Comparison of ENCODE assay signal across 23 mouse cellular contexts in the genomic region with DNA sequence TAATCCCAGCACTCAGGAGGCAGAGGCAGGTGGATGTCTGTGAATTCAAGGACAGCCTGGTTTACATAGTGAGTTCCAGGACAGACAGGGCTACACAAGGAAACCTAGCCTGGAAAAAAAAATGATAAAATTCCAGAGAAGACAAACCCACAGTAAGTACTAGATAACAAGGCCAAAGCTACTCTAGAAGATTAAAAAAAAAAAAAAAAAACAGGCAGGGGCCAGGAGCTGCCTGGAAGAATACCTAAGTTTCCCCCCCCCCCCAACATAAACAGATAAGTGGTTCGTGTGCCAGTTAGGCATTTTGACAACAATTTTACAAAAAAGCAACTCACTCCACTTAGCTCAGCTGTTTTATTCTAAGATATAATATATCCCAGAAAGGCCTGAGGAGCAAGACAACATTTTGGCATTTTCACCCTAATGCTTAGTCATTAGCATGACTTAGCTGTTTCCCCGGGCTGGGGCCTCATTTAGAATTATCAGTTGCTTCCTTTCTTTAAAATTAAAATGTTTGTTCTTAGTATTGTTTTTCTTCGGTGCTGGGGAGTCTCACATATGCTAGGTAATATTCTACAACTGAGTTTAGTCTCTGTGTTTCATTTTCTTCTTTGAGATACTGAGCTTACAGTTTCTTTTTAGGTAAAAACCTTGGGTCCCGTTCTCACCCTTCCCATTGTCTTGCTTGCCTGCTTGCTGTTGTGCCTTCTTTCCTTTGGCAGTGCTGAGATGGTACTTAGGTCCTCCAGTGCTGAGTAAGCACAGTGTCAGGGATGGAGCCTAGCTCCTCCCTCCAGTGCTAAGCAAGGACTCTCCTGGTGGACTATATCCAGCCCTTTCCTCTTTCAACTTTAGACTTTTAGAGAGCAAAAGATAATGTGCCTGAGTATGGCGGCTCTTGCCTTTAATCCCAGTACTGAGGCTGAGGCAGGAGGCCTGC. TPM values are rescaled to one million over a fixed set of nuclear protein-coding genes. Genes with fewer than 3 reads are reported as not detected.
DNase-seq lines count a peak whose midpoint lies in the region; ATAC-seq and TF ChIP-seq lines count a peak whose summit lies in the region.
"Had no signal": no experiment of that assay in that cellular context is flagged by ENCODE, and none has a peak within 500 bp of the region (broad histone marks: within the 10 kb centered on the region; RNA-seq: fewer than 3 reads in every experiment).

No protein-coding gene starts in this region.

- H3K27me3 ChIP-seq in heart, embryonic 11.5 days (ENCODE audit: control insufficient read depth, insufficient read depth, low read length): no peaks in the 10 kb centered on the region
- H3K27me3 ChIP-seq in liver, embryonic 12.5 days (replicated peaks): peaks cover 6% of the 10 kb centered on the region; the same call in 1 of the 2 replicates
- H3K27me3 ChIP-seq in hindbrain, postnatal 0 days (ENCODE audit: insufficient read depth, low read length): no peaks in the 10 kb centered on the region
- H3K27me3 ChIP-seq: forebrain, embryonic 15.5 days; hindbrain, embryonic 13.5 days; intestine, embryonic 15.5 days; Patski had no signal

- TF ChIP-seq CTCF in hindbrain, postnatal 0 days (IDR thresholded peaks at IDR 0.05; ENCODE audit: low read depth): no peak

- H3K9ac ChIP-seq in heart, embryonic 11.5 days (ENCODE audit: low read depth, low read length): no peak overlapping the region
- 0 out of 2 replicates have a peak overlapping the region, but pooled peaks have one; percentile 9 for H3K9ac ChIP-seq in liver, embryonic 12.5 days
- no peak overlapping the region for H3K9ac ChIP-seq in hindbrain, postnatal 0 days (replicated peaks; ENCODE audit: low read length)
- H3K9ac ChIP-seq: forebrain, embryonic 15.5 days; hindbrain, embryonic 13.5 days; intestine, embryonic 15.5 days had no signal

- no peak for ATAC-seq in heart, embryonic 11.5 days (replicated peaks; ENCODE audit: insufficient number of reproducible peaks, low FRiP score, low TSS enrichment)
- ATAC-seq in liver, embryonic 12.5 days: peak; percentile 66
- ATAC-seq in hindbrain, postnatal 0 days: no peak
- ATAC-seq: activated CD4-positive, CD25-positive, alpha-beta regulatory T cell, adult 4 months; forebrain, embryonic 15.5 days; intestine, embryonic 15.5 days; Patski had no signal

- no peak overlapping the region for H3K4me3 ChIP-seq in heart, embryonic 11.5 days (ENCODE audit: low read depth, low read length)
- H3K4me3 ChIP-seq in liver, embryonic 12.5 days: no peak overlapping the region
- no peak overlapping the region for H3K4me3 ChIP-seq in hindbrain, postnatal 0 days (ENCODE audit: low read length)
- H3K4me3 ChIP-seq: forebrain, embryonic 15.5 days; hindbrain, embryonic 13.5 days; intestine, embryonic 15.5 days had no signal

- no peaks in the 10 kb centered on the region for H3K9me3 ChIP-seq in heart, embryonic 11.5 days (replicated peaks; ENCODE audit: control insufficient read depth, low read length)
- no peaks in the 10 kb centered on the region for H3K9me3 ChIP-seq in liver, embryonic 12.5 days (replicated peaks)
- H3K9me3 ChIP-seq in hindbrain, postnatal 0 days (ENCODE audit: low read length): no peaks in the 10 kb centered on the region
- H3K9me3 ChIP-seq: forebrain, embryonic 15.5 days; hindbrain, embryonic 13.5 days; intestine, embryonic 15.5 days had no signal

- H3K27ac ChIP-seq in heart, embryonic 11.5 days (ENCODE audit: low read depth, low read length): peak overlapping the region; percentile 48
- peak overlapping the region; percentile 87 for H3K27ac ChIP-seq in liver, embryonic 12.5 days
- H3K27ac ChIP-seq in hindbrain, postnatal 0 days: no peak overlapping the region
- H3K27ac ChIP-seq: forebrain, embryonic 15.5 days; hindbrain, embryonic 13.5 days; intestine, embryonic 15.5 days had no signal

- DNase-seq in heart, adult 9 months (ENCODE audit: low spot score in 2 of 2): no peak
- DNase-seq in 416B (ENCODE audit: low read depth): peak; percentile 27
- DNase-seq in c-Kit-positive CD71-positive TER-119-negative erythroid progenitor cells, embryonic 14.5 days (ENCODE audit: low read depth): peak; percentile 40
- DNase-seq in adrenal gland, postnatal 14 days: no peak
- no peak for DNase-seq in lung, postnatal 25 days (ENCODE audit: low spot score)
- DNase-seq in hindbrain, postnatal 0 days (ENCODE audit: low spot score): no peak
- DNase-seq: adrenal gland, postnatal 25 days; B cell, adult 2 months; cerebellum, adult 8-10 months; heart, postnatal 10 days; kidney, adult 9 months; kidney, postnatal 25 days; lung, adult 2 months; lung, postnatal 36 days; right cerebral cortex, postnatal 4 days had no signal

- H3K4me2 ChIP-seq in heart, embryonic 11.5 days: no peak overlapping the region
- H3K4me2 ChIP-seq in liver, embryonic 12.5 days: peak overlapping the region; percentile 39
- H3K4me2 ChIP-seq in hindbrain, postnatal 0 days (ENCODE audit: low read depth, low read length): no peak overlapping the region
- H3K4me2 ChIP-seq: forebrain, embryonic 15.5 days; hindbrain, embryonic 13.5 days; intestine, embryonic 15.5 days; midbrain, embryonic 11.5 days had no signal

- 51% methylated on average over 5 of the region's 5 CpGs for WGBS in heart, embryonic 11.5 days (ENCODE audit: insufficient replicate concordance)
- WGBS in liver, embryonic 12.5 days (ENCODE audit: insufficient replicate concordance): 36% methylated on average over 5 of the region's 5 CpGs
- WGBS in hindbrain, postnatal 0 days: 68% methylated on average over 5 of the region's 5 CpGs

- no peaks in the 10 kb centered on the region for H3K36me3 ChIP-seq in heart, embryonic 11.5 days (ENCODE audit: control insufficient read depth, insufficient read depth, low read length)
- H3K36me3 ChIP-seq in liver, embryonic 12.5 days: no peaks in the 10 kb centered on the region
- no peaks in the 10 kb centered on the region for H3K36me3 ChIP-seq in hindbrain, postnatal 0 days (ENCODE audit: insufficient read depth, low read length)
- H3K36me3 ChIP-seq: forebrain, embryonic 15.5 days; hindbrain, embryonic 13.5 days; intestine, embryonic 15.5 days had no signal

- peaks cover 16% of the 10 kb centered on the region for H3K4me1 ChIP-seq in heart, embryonic 11.5 days (ENCODE audit: control insufficient read depth, insufficient read depth, low read length)
- H3K4me1 ChIP-seq in liver, embryonic 12.5 days: peaks cover 73% of the 10 kb centered on the region
- 0 out of 2 replicates have a peak, but pooled peaks cover 9% of the 10 kb centered on the region for H3K4me1 ChIP-seq in hindbrain, postnatal 0 days (ENCODE audit: insufficient read depth, low read length)

RNA-seq across cellular contexts. Expression of a gene that starts 19.3 kb away (rescaled TPM):
- 14.2 and 17.8 TPM in 2 replicates for polyA plus RNA-seq in heart, embryonic 11.5 days (2014; fragmentation: Nextera tagmentation; extraction: Ambion mirVana)
- polyA plus RNA-seq in liver, embryonic 12.5 days (2016; fragmentation: Nextera tagmentation; extraction: Ambion mirVana): 6.1 and 6.7 TPM in 2 replicates
- total RNA-seq in adrenal gland, postnatal 14 days (2021): 53.6 and 53.7 TPM in 2 replicates
- total RNA-seq in hindbrain, postnatal 0 days (2014; rRNA removed): 50.6 and 56.7 TPM in 2 replicates
- 27.1 and 28.2 TPM in 2 replicates for polyA plus RNA-seq in hindbrain, postnatal 0 days (2015; fragmentation: Nextera tagmentation; extraction: Ambion mirVana)

RNA-seq across cellular contexts. Expression of a gene that starts 59.1 kb away (rescaled TPM):
- 3.8 and 11.3 TPM in 2 replicates for polyA plus RNA-seq in heart, embryonic 11.5 days (2014; fragmentation: Nextera tagmentation; extraction: Ambion mirVana)
- 2.7 and 3.2 TPM in 2 replicates for polyA plus RNA-seq in liver, embryonic 12.5 days (2016; fragmentation: Nextera tagmentation; extraction: Ambion mirVana)
- 77.1 and 82.5 TPM in 2 replicates for total RNA-seq in adrenal gland, postnatal 14 days (2021)
- total RNA-seq in hindbrain, postnatal 0 days (2014; rRNA removed): 33.6 and 34.5 TPM in 2 replicates
- 3.8 and 4.3 TPM in 2 replicates for polyA plus RNA-seq in hindbrain, postnatal 0 days (2015; fragmentation: Nextera tagmentation; extraction: Ambion mirVana)

Comparison
In these comparisons a context has a peak if more than half of its experiments do, and no peak if none do; other contexts are left out.
1. DNase-seq: peak in 416B (single experiment) and c-Kit-positive CD71-positive TER-119-negative erythroid progenitor cells, embryonic 14.5 days (single experiment); none in heart, adult 9 months (0 of 2), adrenal gland, postnatal 14 days (single experiment), lung, postnatal 25 days (single experiment) and hindbrain, postnatal 0 days (single experiment).